In genomic region chr4:87695811-87696210, GRCm38 (mm10) we compare ENCODE assay signal across 15 mouse cellular contexts.
DNase-seq lines count a peak whose midpoint lies in the region; TF ChIP-seq lines count a peak whose summit lies in the region.
"Had no signal": no experiment of that assay in that cellular context is flagged by ENCODE, and none has a peak within 500 bp of the region (broad histone marks: within the 10 kb centered on the region; RNA-seq: fewer than 3 reads in every experiment).

No protein-coding gene starts in this region.

- intact Hi-C loops in left cerebral cortex, postnatal 4 days (cut with DNase I): no loop called here
- intact Hi-C loops in left cerebral cortex, adult 2 months (cut with DNase I): no loop called here

- no peak for TF ChIP-seq CTCF in left cerebral cortex, adult 2 months (IDR thresholded peaks at IDR 0.05)

- peak; percentile 7 for DNase-seq in cerebellum, adult 9-10 months
- DNase-seq in cerebellum, adult 11 months: no peak
- peak; percentile 15 to 21 for DNase-seq in cerebellum, postnatal 36 days
- DNase-seq in cerebellum, adult 9-11 months: no peak
- peak; percentile 35 for DNase-seq in left cerebral cortex, postnatal 4 days
- no peak for DNase-seq in left cerebral cortex, adult 2 months (ENCODE audit: extremely low spot score in 1 of 2, low spot score in 2 of 2)
- DNase-seq in gastrocnemius, adult 8-10 months (ENCODE audit: low spot score in 2 of 2): no peak
- DNase-seq: adrenal gland, postnatal 10 days; forebrain, postnatal 0 days; gastrocnemius, postnatal 25 days; kidney, adult 8-10 months had no signal

- no peak overlapping the region for H3K4me3 ChIP-seq in left cerebral cortex, adult 2 months
- H3K4me3 ChIP-seq: embryonic facial prominence, embryonic 10.5 days; heart, embryonic 12.5 days; hindbrain, embryonic 10.5 days; hindbrain, embryonic 15.5 days had no signal

- H3K27ac ChIP-seq in left cerebral cortex, adult 2 months: no peak overlapping the region
- H3K27ac ChIP-seq: embryonic facial prominence, embryonic 10.5 days; hindbrain, embryonic 10.5 days; hindbrain, embryonic 15.5 days had no signal

Comparison
In these comparisons a context has a peak if more than half of its experiments do, and no peak if none do; other contexts are left out.
1. DNase-seq: peak in cerebellum, adult 9-10 months (single experiment), cerebellum, postnatal 36 days (2 of 2) and left cerebral cortex, postnatal 4 days (single experiment); none in cerebellum, adult 11 months (single experiment), cerebellum, adult 9-11 months (single experiment), left cerebral cortex, adult 2 months (0 of 2) and gastrocnemius, adult 8-10 months (0 of 2).